Mouse (Mus musculus) bone marrow macrophage, adult 2 months (primary cell): ENCODE measurements around the gene Cc2d1b.

ENCODE experiments used
- CTCF ChIP-seq: IDR thresholded peaks from 2 replicates; pipeline ENCODE4 v1.5.1; 2012; ENCODE audit warnings: low read depth, mild to moderate bottlenecking, low read length, moderate library complexity
- POLR2A ChIP-seq: IDR thresholded peaks from 2 replicates; pipeline ENCODE4 v1.6.1; 2012; ENCODE audit warnings: mild to moderate bottlenecking, low read depth, low read length, borderline replicate concordance

GRCm38 (mm10) chr4:108633703-108634102, 14.0 kb downstream of the Cc2d1b start:
- no peak for TF ChIP-seq POLR2A
- no peak for TF ChIP-seq CTCF
